Mouse (Mus musculus) skeletal muscle tissue, adult 2 months (tissue): ENCODE measurements around the gene Mup13.
"Not testable (repeated sequence)": the region's sequence is repeated elsewhere in the genome, so short reads cannot be mapped to it uniquely, and the experiment has no call there.

ENCODE experiments used
- DNase-seq: peaks from one replicate; pipeline ENCODE4 v3.0.0-alpha.2; 2012; ENCODE audit warnings: low read depth, low spot score

Gene Mup13

DNA sequence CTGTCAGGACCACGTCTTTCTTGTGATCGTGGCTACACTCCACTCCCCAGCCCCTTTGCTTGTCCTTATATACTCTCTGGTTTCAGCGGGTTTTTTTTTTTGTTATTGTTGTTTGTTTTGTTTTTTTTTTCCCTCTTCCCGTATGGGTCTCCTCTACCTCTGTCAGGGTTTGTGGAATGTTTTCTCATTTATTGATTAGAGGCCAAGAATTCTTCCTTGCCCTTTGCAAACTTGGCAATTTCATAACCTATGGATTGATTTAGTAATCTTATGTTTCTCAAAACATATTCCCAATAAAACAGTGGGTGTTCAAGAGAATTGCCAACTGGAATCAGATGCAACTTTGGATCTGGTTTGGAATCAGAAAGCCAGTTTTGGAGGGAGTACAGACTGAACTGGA, at the start of gene Mup13:
Gene Mup13 (minus strand): TSS at position 101 of the 400 bp plus-strand sequence.
- not testable (repeated sequence) for DNase-seq
